Mouse (Mus musculus) right cerebral cortex, postnatal 10 days (tissue): ENCODE results near the gene Piwil4.

Experiments
- DNase-seq, 2 experiments: peaks; one replicate each; pipeline ENCODE4 v3.0.0; 2021; ENCODE audit warnings: low spot score in 2 of 2

Gene Piwil4

GRCm38 (mm10) chr9:14740151-14740924 lies at the start of gene Piwil4:
Gene Piwil4 (minus strand): TSS chr9:14740733.
- no peak for DNase-seq

GRCm38 (mm10) chr9:14787356-14787755 lies 46.8 kb upstream of the Piwil4 start:
- no peak for DNase-seq

- DNase-seq, result peak; percentile 95 to 96
Measured at GRCm38 (mm10) chr9:14784039-14785002, 43.8 kb upstream of the Piwil4 start, which contains the start of the genes Mre11a and Ankrd49. Gene Mre11a (plus strand): TSS chr9:14784654. Gene Ankrd49 (minus strand): TSS chr9:14784856.

- no peak for DNase-seq
Measured at GRCm38 (mm10) chr9:14778341-14778740, 37.8 kb upstream of the Piwil4 start.

DNA sequence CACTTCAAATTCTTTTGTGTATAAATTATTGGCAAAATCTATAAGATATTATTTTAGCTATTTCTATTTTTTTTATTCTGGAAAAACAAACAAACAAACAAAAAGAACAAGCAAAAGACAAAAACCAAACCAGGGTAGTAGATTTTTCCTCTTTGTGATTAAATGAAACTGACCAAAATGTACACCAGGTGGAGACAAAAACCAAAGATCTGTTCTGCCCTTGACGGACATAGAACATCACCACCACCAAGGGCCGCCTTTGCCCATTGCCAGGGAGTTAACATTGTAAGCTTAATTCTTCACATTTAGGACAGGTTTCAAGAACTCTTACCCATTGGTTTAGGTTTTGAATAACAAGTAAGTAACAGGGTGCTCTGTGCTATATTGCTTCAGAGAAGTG lies 33.3 kb upstream of the Piwil4 start:
- no peak for DNase-seq

DNA sequence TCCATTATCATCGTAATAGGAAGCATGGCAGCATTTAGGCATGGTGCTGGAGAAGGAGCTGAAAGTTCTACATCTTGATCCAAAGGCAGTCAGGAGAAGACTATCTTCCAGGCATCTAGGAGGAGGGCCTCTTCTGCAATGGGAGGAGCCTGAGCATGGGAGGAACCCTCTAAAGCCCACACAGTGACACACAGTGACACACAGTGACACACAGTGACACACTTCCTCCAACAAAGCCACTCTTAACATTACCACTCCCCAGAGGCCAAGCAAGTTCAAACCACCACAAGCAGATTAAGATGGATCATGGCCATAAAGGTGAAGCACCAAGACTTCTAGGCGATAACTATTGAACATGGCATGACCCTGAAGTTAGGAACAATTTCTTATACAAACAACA lies 31.5 kb upstream of the Piwil4 start:
- no peak for DNase-seq

- DNase-seq, result peak; percentile 26 to 29
Measured at GRCm38 (mm10) chr9:14770803-14771471, 30.4 kb upstream of the Piwil4 start, which contains the start of gene 1700012B09Rik. Gene 1700012B09Rik (minus strand): TSS chr9:14771030.

DNA sequence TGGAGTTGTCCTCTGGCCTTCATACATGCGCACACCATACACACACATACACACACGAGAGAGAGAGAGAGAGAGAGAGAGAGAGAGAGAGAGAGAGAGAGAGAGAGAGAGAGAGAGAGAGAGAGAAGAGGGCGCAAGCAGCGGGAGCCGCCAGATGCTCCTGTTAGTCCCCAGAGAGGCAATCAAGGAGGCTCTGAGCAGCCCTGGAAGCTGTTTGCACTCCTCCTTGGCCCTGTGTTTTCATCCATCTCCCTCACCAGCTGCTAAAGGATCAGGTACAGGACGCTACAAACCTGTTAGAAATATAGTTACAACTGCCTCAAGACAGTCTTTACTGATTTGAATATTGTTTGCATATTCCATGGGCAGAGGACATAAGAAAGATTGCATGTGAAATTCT lies 29.3 kb upstream of the Piwil4 start:
- DNase-seq, result no peak

DNA sequence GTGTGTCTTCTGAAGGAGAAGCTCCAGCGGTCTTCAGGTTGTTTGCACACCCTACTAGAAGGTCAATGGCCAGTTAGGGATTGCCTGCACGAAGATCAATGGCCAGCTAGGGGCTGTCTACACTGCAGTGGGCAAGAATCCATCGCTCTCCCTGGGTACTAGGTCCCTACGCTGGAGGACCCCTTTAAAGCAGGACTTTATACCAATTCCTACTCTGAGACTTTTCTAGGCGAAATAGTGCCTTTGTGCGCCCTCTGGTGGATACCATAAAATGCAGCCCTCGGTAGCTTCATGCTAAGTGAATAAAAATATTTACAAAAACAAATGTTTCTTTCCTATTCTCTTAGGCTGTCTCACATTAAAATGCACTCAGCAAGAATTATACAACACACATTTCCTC lies 24.2 kb upstream of the Piwil4 start:
- peak; percentile 41 to 72 for DNase-seq

DNA sequence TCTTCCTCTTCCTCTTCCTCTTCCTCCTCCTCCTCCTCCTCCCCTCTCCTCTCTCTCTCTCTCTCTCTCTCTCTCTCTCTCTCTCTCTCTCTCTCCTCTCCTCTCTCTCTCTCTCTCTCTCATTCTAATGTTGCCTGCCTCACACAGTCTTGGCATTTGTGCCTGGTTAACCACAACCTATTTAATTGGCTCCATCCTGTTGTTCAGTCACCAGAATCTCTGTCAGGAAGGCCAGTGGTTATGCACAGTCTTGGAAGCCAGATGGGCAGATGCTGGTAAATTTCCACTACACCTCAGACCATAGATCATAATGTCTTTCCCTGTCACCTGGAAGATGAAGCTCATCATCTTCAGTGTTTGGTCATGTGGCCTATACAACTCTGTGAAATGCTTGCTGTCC lies 18.7 kb upstream of the Piwil4 start:
- no peak for DNase-seq

DNA sequence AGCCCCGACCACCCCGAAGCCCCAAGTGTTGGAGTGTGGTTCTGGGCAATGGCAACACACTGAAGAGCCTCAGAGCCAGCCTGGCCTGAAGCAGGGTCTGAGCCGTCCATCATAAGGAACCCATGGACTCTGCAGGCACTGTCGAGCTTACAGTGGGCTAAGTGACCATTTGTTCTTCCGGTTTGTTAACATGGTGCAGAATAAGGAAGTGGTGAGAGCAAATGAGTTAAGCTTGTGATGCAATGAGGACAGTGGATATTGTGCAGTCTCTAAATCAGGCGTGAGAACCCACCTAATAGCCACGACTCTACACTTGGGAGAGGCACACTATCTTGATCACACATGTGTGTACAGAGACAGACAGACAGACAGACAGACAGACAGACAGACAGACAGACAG lies 18.1 kb upstream of the Piwil4 start:
- DNase-seq, result no peak

GRCm38 (mm10) chr9:14754469-14754868 lies 13.9 kb upstream of the Piwil4 start:
- DNase-seq, result no peak

DNA sequence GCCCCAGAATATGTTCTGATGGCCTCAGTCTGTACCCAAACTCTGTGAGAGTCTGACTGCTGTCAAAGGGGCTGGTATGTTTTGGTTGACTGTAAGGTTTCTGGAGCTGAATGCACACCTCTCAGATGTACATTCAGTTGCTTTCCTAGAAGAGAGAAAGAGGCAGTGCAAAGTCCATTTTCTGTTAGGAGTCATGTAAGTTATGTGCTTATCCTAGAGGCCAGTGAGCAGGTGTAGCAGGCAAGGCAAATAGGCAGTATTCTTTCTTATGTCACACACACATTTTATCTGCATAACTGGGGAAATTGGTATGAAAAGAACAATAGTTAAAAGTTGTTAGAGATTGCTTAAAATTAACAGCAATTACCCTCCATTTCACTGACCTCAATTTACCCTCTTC lies 13.4 kb upstream of the Piwil4 start:
- no peak for DNase-seq

DNA sequence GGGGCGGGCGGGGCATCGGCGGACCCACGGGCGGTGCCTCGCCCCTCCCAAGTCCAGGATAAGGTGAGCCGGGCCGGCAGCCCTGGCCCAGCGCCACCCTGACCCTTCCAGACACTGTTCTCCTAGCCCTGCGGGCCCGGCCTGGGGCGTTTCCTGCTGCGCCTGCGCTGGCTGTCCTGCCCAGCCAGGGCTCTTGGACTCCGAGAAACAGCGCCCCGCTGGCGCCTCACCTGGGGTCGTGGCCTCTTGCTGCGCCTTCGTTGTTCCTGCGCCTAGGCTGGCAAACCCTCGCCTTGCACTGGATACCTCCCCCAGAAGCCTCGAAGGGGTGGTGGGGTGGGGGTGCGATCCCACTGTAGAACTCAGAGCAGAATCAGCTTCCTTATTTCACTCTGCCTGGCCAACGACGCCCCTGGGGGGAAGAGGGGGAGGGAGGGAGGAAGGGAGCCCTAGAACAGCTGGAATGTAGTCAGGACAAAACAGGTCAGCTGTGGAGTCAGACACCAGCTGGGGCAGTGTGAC lies 11.5 kb upstream of the Piwil4 start, which contains the start of gene Fut4:
Gene Fut4 (minus strand): TSS at position 393 of the 522 bp plus-strand sequence.
- peak in 1 of 2 experiments; percentile 33 for DNase-seq

DNA sequence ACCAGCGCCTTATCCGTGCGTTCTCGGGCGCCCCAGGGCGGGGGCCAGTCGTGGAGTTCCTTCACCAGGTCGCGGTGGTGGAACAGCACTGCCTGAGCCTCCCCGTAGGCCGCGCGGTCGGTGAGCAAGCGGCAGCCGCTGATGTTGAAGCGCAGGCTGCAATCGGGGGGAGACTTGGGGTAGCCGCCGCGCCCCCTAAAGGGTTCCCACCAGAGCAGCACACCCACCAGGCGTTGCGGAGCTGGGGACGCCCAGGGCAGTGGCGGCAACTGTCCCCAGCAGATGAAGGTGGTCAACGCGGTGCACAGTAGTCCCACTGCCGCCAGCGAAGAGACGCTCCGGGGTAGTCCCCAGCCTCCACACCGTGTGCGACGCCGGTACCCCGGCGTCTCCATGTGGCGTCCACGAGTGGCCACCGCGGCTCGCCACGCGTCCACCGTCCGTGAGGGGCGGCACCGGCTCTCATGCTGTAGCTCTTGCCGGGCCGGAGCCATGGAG lies 11.0 kb upstream of the Piwil4 start:
- no peak for DNase-seq

DNA sequence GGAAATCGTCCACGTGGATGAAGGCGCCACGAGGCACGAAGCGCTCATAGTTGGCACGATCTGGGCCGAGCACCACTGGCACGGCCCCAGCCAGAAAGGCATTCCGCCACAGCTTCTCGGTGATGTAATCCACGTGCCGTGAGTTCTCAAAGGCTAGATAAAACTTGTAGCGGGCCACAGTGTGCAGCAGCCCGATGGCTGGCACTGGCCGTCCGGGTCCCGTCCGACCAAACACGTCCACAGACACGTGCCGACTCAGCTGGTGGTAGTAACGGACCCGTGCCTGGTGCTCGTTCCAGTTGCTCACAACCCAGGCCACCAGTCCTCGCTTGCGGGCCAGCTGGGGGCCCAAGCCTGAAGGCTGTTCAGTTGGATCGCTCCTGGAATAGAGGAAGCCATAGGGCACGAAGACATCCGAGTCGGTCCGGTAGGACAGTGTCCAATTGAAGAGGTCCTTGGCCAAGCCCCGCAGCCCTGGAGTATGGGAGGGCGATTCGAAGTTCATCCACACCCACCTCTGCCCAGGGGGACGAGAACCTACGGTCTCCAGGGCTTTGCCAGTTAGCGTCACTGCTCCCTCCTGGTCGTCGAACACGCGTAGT lies 10.5 kb upstream of the Piwil4 start:
- peak in 1 of 2 experiments; percentile 26 for DNase-seq

- DNase-seq, result no peak
Measured at GRCm38 (mm10) chr9:14739498-14740150, 909 bp downstream of the Piwil4 start.

DNA sequence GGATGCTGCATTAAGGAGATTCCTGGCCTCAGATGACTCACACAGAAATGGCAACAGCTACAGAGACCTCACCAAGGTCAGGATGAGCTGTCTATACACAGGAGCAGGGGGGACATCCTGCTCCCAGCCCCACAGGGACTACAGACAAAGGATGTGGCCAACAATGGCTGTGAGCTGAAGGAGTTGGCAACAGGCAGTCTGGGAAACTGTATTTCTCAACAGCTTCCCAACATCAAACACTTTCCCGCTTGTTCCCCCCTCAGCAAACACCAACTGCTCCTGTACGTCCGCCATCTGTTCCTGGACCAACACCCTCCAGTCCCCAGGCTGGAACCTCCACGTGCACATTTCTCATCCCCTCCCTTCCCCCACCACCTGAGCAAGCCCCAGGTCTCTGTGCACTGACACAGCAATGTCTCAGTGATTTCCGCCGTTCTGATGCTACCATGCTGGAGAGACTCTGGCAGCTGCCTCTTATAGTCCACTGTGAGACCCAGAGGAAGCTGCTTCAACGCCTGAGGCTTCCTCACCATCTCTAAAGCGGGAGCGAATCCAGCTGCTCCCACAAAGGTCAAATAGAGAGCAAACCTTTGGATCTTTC lies 9.5 kb downstream of the Piwil4 start:
- no peak for DNase-seq

DNA sequence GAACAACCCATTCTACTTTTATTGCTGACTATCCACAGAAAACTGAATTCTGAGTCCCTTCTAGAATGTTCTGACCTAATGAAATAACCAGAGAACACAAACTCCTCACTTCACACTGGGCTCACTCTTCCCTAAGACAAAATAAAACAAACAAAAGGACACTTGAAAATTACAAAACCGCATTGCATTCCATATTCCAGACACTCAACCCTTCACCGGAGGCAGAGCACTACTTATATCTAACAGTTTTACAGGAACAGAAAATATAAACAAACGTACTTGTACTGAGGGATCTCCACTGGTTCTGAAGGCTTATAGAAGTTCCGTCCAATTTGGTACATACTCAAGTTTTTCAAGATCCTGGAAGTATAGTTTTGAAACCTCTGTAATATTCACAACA lies 12.2 kb downstream of the Piwil4 start:
- no peak for DNase-seq

DNA sequence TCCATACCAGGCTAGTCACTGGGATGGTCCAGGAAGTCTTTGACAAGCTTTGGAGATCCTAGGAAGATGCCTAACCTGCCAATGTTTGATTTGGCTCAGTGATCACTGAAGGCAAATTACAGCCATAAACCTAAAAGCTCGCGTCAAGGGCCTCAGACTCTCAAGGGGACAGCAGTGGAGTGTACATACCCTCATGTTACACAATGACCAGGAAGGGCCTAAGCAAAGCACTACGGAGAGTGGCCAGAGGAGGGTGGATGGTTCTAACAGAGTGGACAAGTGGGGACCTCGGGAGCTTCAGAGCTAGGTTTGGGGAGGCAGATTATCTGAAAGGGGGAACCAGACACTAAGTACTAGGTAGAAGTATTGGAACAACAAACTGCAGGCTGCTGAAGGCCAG lies 13.9 kb downstream of the Piwil4 start:
- no peak for DNase-seq
